In genomic region chr10:13976267-13976666, GRCm38 (mm10) we compare ENCODE assay signal across 16 mouse cellular contexts. TPM values are rescaled to one million over a fixed set of nuclear protein-coding genes. Genes with fewer than 3 reads are reported as not detected.
DNase-seq lines count a peak whose midpoint lies in the region; ATAC-seq and TF ChIP-seq lines count a peak whose summit lies in the region.
"Had no signal": no experiment of that assay in that cellular context is flagged by ENCODE, and none has a peak within 500 bp of the region (broad histone marks: within the 10 kb centered on the region; RNA-seq: fewer than 3 reads in every experiment).

No protein-coding gene starts in this region.

- DNase-seq in heart, embryonic 10.5 days (ENCODE audit: low spot score) = no peak
- no peak for DNase-seq in heart, postnatal 25 days (ENCODE audit: low spot score)
- DNase-seq in layer of hippocampus, adult 2 months (ENCODE audit: low spot score in 2 of 2) = no peak
- DNase-seq in layer of hippocampus, adult 18-20 months (ENCODE audit: low spot score in 2 of 2) = no peak
- DNase-seq in embryo, embryonic 11 days = no peak
- DNase-seq in ovary, postnatal 14 days (ENCODE audit: low spot score) = no peak
- DNase-seq: adrenal gland, postnatal 14 days; cerebellum, adult 11 months; cerebellum, postnatal 14 days; forebrain, postnatal 0 days; layer of hippocampus, postnatal 36 days; right cerebral cortex, postnatal 14 days had no signal

- H3K9ac ChIP-seq in heart, embryonic 15.5 days = no peak overlapping the region
- H3K9ac ChIP-seq: forebrain, postnatal 0 days; hindbrain, embryonic 14.5 days; midbrain, embryonic 13.5 days had no signal

- H3K4me3 ChIP-seq in heart, embryonic 10.5 days = no peak overlapping the region
- H3K4me3 ChIP-seq in layer of hippocampus, adult 2 months = no peak overlapping the region
- no peak overlapping the region for H3K4me3 ChIP-seq in heart, embryonic 15.5 days
- H3K4me3 ChIP-seq: midbrain, embryonic 13.5 days had no signal

- WGBS in heart, embryonic 10.5 days = 58% methylated on average over 6 of the region's 6 CpGs
- 47% methylated on average over 6 of the region's 6 CpGs for WGBS in heart, embryonic 15.5 days

- H3K27me3 ChIP-seq in heart, embryonic 10.5 days (ENCODE audit: insufficient read depth, poor library complexity, severe bottlenecking) = no peaks in the 10 kb centered on the region
- no peaks in the 10 kb centered on the region for H3K27me3 ChIP-seq in heart, embryonic 15.5 days
- H3K27me3 ChIP-seq: midbrain, embryonic 13.5 days had no signal

- peak overlapping the region; percentile 7; the same call in 1 of the 2 replicates for H3K27ac ChIP-seq in heart, embryonic 10.5 days
- peak overlapping the region; percentile 0; the same call in 1 of the 2 replicates for H3K27ac ChIP-seq in layer of hippocampus, adult 2 months
- H3K27ac ChIP-seq in heart, embryonic 15.5 days = peak overlapping the region; percentile 53
- H3K27ac ChIP-seq: hindbrain, embryonic 14.5 days; midbrain, embryonic 13.5 days had no signal

- no peak for ATAC-seq in heart, embryonic 15.5 days (replicated peaks; ENCODE audit: insufficient number of reproducible peaks, insufficient read depth, low FRiP score, low read depth)
- ATAC-seq: forebrain, postnatal 0 days; lung, postnatal 0 days; midbrain, embryonic 13.5 days had no signal

- intact Hi-C loops in heart, postnatal 25 days (cut with DNase I) = no loop called here

- no peaks in the 10 kb centered on the region for H3K36me3 ChIP-seq in heart, embryonic 10.5 days
- H3K36me3 ChIP-seq in heart, embryonic 15.5 days = no peaks in the 10 kb centered on the region
- H3K36me3 ChIP-seq: midbrain, embryonic 13.5 days had no signal

- no peak overlapping the region; the same call in 1 of the 2 replicates for H3K4me2 ChIP-seq in heart, embryonic 15.5 days
- H3K4me2 ChIP-seq: hindbrain, embryonic 14.5 days; midbrain, embryonic 13.5 days had no signal

- no peak for TF ChIP-seq CTCF in layer of hippocampus, adult 2 months (conservative IDR thresholded peaks at IDR 0.05)

- H3K9me3 ChIP-seq in heart, embryonic 10.5 days = no peaks in the 10 kb centered on the region
- no peaks in the 10 kb centered on the region for H3K9me3 ChIP-seq in heart, embryonic 15.5 days (replicated peaks)
- H3K9me3 ChIP-seq: midbrain, embryonic 13.5 days had no signal

- peaks cover 41% of the 10 kb centered on the region; the same call in 1 of the 2 replicates for H3K4me1 ChIP-seq in heart, embryonic 10.5 days
- peaks cover 36% of the 10 kb centered on the region for H3K4me1 ChIP-seq in heart, embryonic 15.5 days (replicated peaks)

RNA-seq across cellular contexts. Expression of gene Hivep2, which starts 10.4 kb away (rescaled TPM):
- polyA plus RNA-seq in heart, embryonic 10.5 days (2016; fragmentation: Nextera tagmentation; extraction: Ambion mirVana) = 3.4 and 4.1 TPM in 2 replicates
- total RNA-seq in heart, postnatal 25 days (2021) = 10 to 100 TPM; 17.8 to 28.8 TPM
- total RNA-seq in layer of hippocampus, adult 2 months (2021) = 100 to 1,000 TPM; 203 to 210 TPM
- 100 to 1,000 TPM; 181 to 200 TPM for total RNA-seq in layer of hippocampus, adult 18-20 months (2021)
- 4.8 and 5.4 TPM in 2 replicates for polyA plus RNA-seq in heart, embryonic 15.5 days (2015; fragmentation: Nextera tagmentation; extraction: Ambion mirVana)

Comparison
In these comparisons a context has a peak if more than half of its experiments do, and no peak if none do; other contexts are left out.
1. H3K27ac ChIP-seq: peak in every context shown above with its lines; median percentile 53 in heart, embryonic 15.5 days; 7 in heart, embryonic 10.5 days; 0 in layer of hippocampus, adult 2 months.
2. RNA of gene Hivep2, which starts 10.4 kb away (total RNA-seq): 203 to 210 TPM in layer of hippocampus, adult 2 months and 181 to 200 TPM in layer of hippocampus, adult 18-20 months; 17.8 to 28.8 TPM in heart, postnatal 25 days; every median in the first group is over 4 times any median in the second.